Mouse (Mus musculus) CD4-positive naive resting alpha-beta T cell, adult 76 days (primary cell): Measurements from ENCODE around the gene Gm36864. TPM values are rescaled to one million over a fixed set of nuclear protein-coding genes. Genes with fewer than 3 reads are reported as not detected.

Source experiments
- total RNA-seq: library from RNA; stranded (reverse); gene quantifications from one replicate; pipeline ENCODE4 v1.2.4, GENCODE M21; 2023

Gm36864 gene
- total RNA-seq, result not detected

GRCm38 (mm10) chr7:44235909-44236308 is at the start of gene Gm36864:
TSS of gene Gm36864 (plus strand) at chr7:44236177.

DNA sequence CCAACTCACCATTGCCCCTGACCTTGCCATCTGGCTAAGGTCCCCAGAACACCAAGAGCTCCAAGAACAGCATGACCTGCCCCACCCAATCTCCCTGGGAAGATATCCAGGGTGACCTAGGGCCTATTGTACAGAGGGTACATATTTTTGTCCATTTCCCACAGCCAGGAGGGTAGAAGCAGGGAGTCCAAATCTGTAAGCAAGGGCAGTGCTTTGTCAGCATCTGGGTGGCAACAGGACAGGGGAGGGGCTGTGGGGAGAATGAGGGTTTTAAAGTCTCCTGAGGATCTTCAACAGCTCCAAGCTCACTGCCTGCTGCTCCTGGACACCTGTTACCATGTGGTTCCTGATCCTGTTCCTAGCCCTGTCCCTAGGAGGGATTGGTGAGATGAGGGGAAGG is 48.0 kb upstream of the Gm36864 start, which contains the start of gene Klk1b24:
Gene Klk1b24, plus strand, starts transcription at position 301 of the 400 bp plus-strand sequence.

GRCm38 (mm10) chr7:44197891-44198290 is 38.1 kb upstream of the Gm36864 start, which contains the start of gene Klk1b3:
TSS of gene Klk1b3 (plus strand) at chr7:44198191.

DNA sequence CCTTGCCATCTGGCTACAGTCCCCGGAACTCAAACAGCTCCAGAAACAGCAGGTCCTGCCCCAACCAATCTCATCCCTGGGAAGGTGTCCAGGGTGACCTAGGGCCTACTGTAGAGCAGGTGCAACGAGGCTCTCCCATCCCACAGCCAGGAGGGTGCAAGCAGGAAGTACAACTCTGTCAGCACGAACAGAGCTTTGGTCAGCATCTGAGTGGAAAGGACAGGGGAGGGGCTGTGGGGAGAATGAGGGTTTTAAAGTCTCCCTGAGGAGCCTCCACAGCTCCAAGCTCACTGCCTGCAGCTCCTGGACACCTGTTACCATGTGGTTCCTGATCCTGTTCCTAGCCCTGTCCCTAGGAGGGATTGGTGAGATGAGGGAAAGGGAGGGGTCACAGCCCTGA is 28.8 kb upstream of the Gm36864 start, which contains the start of gene Klk1b4:
Gene Klk1b4, plus strand, starts transcription at position 301 of the 400 bp plus-strand sequence.

GRCm38 (mm10) chr7:44215645-44216044 is 20.3 kb upstream of the Gm36864 start, which contains the start of gene Klk1b5:
TSS of gene Klk1b5 (plus strand) at chr7:44215945.

GRCm38 (mm10) chr7:44225076-44225475 is 10.9 kb upstream of the Gm36864 start, which contains the start of gene Klk1:
TSS of gene Klk1 (plus strand) at chr7:44225360.

DNA sequence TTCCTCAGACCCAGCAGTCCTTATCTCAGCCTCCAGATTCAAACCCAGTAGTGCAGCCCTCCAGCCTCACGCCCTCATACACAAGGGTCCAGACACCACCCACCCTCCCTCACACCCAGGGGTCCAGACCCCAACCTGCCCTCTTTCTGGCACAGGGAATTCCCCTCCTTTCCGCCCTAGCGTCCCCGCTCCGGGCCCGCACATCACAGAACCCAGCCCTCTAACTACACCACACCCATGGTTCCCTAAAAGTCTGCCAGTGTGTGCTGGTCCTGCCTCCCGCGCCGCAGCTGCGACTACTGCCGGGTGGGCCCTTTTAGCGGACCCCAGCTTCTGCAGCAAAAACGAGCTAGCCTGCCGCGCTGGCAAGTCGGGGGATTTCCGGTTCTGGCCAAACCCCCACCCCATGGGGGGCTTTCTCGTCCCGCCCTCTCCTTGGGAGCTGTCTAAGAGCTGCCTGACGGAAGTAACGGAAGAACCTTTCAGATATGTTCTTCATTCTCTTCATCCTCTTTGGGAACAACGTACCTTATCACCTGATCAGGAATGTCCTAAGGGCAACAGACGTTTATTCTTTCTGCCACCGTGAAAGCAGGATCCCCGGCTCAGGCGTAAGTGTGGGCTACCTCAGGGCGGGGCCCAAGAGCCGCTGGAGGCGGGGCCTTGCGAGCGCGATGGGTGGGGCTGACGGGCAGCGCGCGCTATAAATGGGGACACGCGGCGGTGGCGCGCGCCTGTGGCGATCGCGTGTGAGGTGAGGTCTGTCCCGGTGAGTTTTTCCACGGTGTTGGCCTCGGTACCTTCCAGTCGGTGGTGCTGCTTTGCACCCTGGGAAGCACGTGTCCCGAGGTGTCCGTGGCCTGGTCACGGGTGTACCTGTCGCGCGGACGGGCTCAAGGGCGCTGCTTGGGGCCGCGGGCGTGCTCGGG is 10.3 kb downstream of the Gm36864 start, which contains the start of the genes 1700028J19Rik and 2410002F23Rik:
Gene 1700028J19Rik, minus strand, starts transcription at position 641 of the 929 bp plus-strand sequence.
Gene 2410002F23Rik, plus strand, starts transcription at position 668 of the 929 bp plus-strand sequence.

GRCm38 (mm10) chr7:44257278-44257677 is 21.3 kb downstream of the Gm36864 start, which contains the start of gene Acp4:
TSS of gene Acp4 (minus strand) at chr7:44257378.

DNA sequence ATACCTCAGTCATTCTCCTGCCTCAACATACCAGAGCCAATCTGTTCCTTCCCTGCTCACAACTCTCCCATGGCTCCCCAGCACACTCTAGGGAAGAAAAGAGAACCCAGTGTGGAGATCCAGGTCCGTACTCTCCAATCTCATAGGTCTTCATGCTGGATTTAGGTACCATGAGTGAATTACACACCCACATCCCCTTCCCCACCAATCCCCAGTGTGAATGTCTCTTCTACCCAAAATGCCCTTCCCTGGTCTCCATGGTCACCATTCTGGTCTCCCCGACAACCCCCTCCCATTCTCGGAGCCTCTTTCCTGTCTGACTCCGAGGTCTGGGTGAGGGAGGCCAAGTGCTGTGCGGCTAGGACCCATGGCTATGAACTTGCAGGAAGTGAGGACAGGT is 25.2 kb downstream of the Gm36864 start, which contains the start of gene Gm15517:
Gene Gm15517, plus strand, starts transcription at position 301 of the 400 bp plus-strand sequence.

Other genes with a start within 250 kb of the Gm36864 start
- gene Klk1b11, start 240.3 kb upstream of the Gm36864 start, total RNA-seq, result not detected
- gene Klk1b26, start 224.0 kb upstream of the Gm36864 start, total RNA-seq, result not detected
- not detected for gene Klk1b27, start 183.9 kb upstream of the Gm36864 start, total RNA-seq
- gene Klk1b21, start 133.8 kb upstream of the Gm36864 start, total RNA-seq, result not detected
- not detected for gene Klk1b22, start 123.5 kb upstream of the Gm36864 start, total RNA-seq
- gene Klk1b16, start 99.4 kb upstream of the Gm36864 start, total RNA-seq, result not detected
- gene Klk1b24, start 47.9 kb upstream of the Gm36864 start, total RNA-seq, result not detected
- not detected for gene Klk1b3, start 38.0 kb upstream of the Gm36864 start, total RNA-seq
- gene Klk1b4, start 28.7 kb upstream of the Gm36864 start, total RNA-seq, result not detected
- not detected for gene Klk1b5, start 20.2 kb upstream of the Gm36864 start, total RNA-seq
- gene Klk1, start 10.8 kb upstream of the Gm36864 start, total RNA-seq, result 0.82 TPM
- gene 1700028J19Rik, start 10.5 kb downstream of the Gm36864 start, total RNA-seq, result 3.3 TPM
- gene 2410002F23Rik, start 10.5 kb downstream of the Gm36864 start, total RNA-seq, result 214 TPM
- gene Acp4, start 21.2 kb downstream of the Gm36864 start, total RNA-seq, result not detected
- not detected for gene Gm15517, start 25.3 kb downstream of the Gm36864 start, total RNA-seq
- 0.67 TPM for gene Clec11a, start 70.7 kb downstream of the Gm36864 start, total RNA-seq
- 3.0 TPM for gene Shank1, start 74.1 kb downstream of the Gm36864 start, total RNA-seq
- gene Syt3, start 147.9 kb downstream of the Gm36864 start, total RNA-seq, result not detected
- gene 1700008O03Rik, start 149.6 kb downstream of the Gm36864 start, total RNA-seq, result not detected
- gene Lrrc4b, start 192.8 kb downstream of the Gm36864 start, total RNA-seq, result not detected
- gene Aspdh, start 229.2 kb downstream of the Gm36864 start, total RNA-seq, result not detected
- gene Josd2, start 231.8 kb downstream of the Gm36864 start, total RNA-seq, result 47.6 TPM